Mouse (Mus musculus): ENCODE results near the gene Zfp526.

- TF ChIP-seq CHD2 (IDR thresholded peaks at IDR 0.05; ENCODE audit: low read length) (no peak), UBTF (IDR thresholded peaks at IDR 0.05; ENCODE audit: borderline replicate concordance, insufficient read depth, low read depth, low read length) (no peak), POLR2A (IDR thresholded peaks at IDR 0.05; ENCODE audit: control insufficient read depth in 1 of 2, insufficient read depth in 1 of 2, low read depth in 1 of 2, low read length in 2 of 2, poor library complexity in 1 of 2) (peak; percentile 65 to 94; a peak in 3 of 4 replicates), ZNF384 (IDR thresholded peaks at IDR 0.05; ENCODE audit: low read depth, low read length) (no peak), CTCF (IDR thresholded peaks at IDR 0.05 in 2 of 3, conservative IDR thresholded peaks at IDR 0.05 in 1 of 3; ENCODE audit: control insufficient read depth in 1 of 3, insufficient read depth in 1 of 3, low read depth in 2 of 3, low read length in 3 of 3, poor library complexity in 1 of 3, severe bottlenecking in 1 of 3) (no peak), MAFK (IDR thresholded peaks at IDR 0.05; ENCODE audit: borderline replicate concordance, low read depth, low read length) (no peak), ZKSCAN1 (IDR thresholded peaks at IDR 0.05; ENCODE audit: low read depth, low read length) (no peak), ZMIZ1 (IDR thresholded peaks at IDR 0.05; ENCODE audit: low read depth, low read length) (peak; percentile 73), JUND (IDR thresholded peaks at IDR 0.05; ENCODE audit: low read depth, low read length) (no peak), KAT2A (conservative IDR thresholded peaks at IDR 0.05; ENCODE audit: low read depth, low read length) (no peak), SIN3A (IDR thresholded peaks at IDR 0.05; ENCODE audit: low read length) (peak; percentile 65), EP300 (IDR thresholded peaks at IDR 0.05; ENCODE audit: low read depth in 1 of 2, low read length in 2 of 2) (peak in 1 of 2 experiments; percentile 12; a peak in 2 of 4 replicates)
Observed at GRCm38 (mm10) chr7:25219756-25220456, 1.3 kb upstream of the Zfp526 start.
